Mouse (Mus musculus) limb, embryonic 12.5 days (tissue): ENCODE results near the gene Xrcc2. TPM values are rescaled to one million over a fixed set of nuclear protein-coding genes. Genes with fewer than 3 reads are reported as not detected.
A peak's percentile ranks its signal among the peaks of the same experiment; 100 is the strongest.
"Not testable (repeated sequence)": the region's sequence is repeated elsewhere in the genome, so short reads cannot be mapped to it uniquely, and the experiment has no call there.

Source experiments
- ATAC-seq: fragments of 200-750 bp; cut with Nextera tagmentation; 2 replicates; pipeline ENCODE4 v1.8.0; 2017; ENCODE audit warnings: low read depth, moderate TSS enrichment; ENCODE audit not compliant: insufficient number of reproducible peaks, insufficient read depth, low FRiP score, low TSS enrichment
- H3K27ac ChIP-seq: fragments of 300-500 bp; sonication (generic); 2 replicates; pipeline ENCODE4 v1.5.1; 2016; ENCODE audit warnings: mild to moderate bottlenecking, moderate library complexity
- H3K27me3 ChIP-seq: fragments of 300-500 bp; sonication (generic); 2 replicates; pipeline ENCODE4 v1.6.1; 2016; ENCODE audit warnings: mild to moderate bottlenecking, moderate library complexity
- H3K36me3 ChIP-seq: fragments of 300-500 bp; sonication (generic); 2 replicates; pipeline ENCODE4 v1.6.1; 2016; ENCODE audit warnings: mild to moderate bottlenecking, moderate library complexity
- H3K4me1 ChIP-seq: fragments of 300-500 bp; sonication (generic); replicated peaks from 2 replicates; pipeline ENCODE4 v1.6.1; 2016
- H3K4me2 ChIP-seq: fragments of 300-500 bp; sonication (generic); 2 replicates; pipeline ENCODE4 v1.6.1; 2016; ENCODE audit warnings: mild to moderate bottlenecking, moderate library complexity
- H3K4me3 ChIP-seq: fragments of 300-500 bp; sonication (generic); replicated peaks from 2 replicates; pipeline ENCODE4 v1.5.1; 2016; ENCODE audit warnings: mild to moderate bottlenecking
- H3K9ac ChIP-seq: fragments of 300-500 bp; sonication (generic); replicated peaks from 2 replicates; pipeline ENCODE4 v1.6.1; 2016; ENCODE audit warnings: mild to moderate bottlenecking, moderate library complexity
- H3K9me3 ChIP-seq: fragments of 300-500 bp; sonication (generic); 2 replicates; pipeline ENCODE4 v1.6.1; 2016; ENCODE audit warnings: mild to moderate bottlenecking, moderate library complexity
- WGBS: fragments of 180-500 bp; shearing (Covaris S2); methylation state at CpG from one replicate; pipeline ENCODE4 v1.1.7; 2016; 5-methylcytosine and 5-hydroxymethylcytosine counted together
- polyA plus RNA-seq: library from polyadenylated mRNA; unstranded; fragments of >200 nt; fragmentation: Nextera tagmentation; extraction: Ambion mirVana; gene quantifications from 2 replicates; pipeline ENCODE4 v1.2.1, GENCODE M21; 2016

Gene Xrcc2
- polyA plus RNA-seq, 1 experiment from 2014 or later: 14.9 TPM

DNA sequence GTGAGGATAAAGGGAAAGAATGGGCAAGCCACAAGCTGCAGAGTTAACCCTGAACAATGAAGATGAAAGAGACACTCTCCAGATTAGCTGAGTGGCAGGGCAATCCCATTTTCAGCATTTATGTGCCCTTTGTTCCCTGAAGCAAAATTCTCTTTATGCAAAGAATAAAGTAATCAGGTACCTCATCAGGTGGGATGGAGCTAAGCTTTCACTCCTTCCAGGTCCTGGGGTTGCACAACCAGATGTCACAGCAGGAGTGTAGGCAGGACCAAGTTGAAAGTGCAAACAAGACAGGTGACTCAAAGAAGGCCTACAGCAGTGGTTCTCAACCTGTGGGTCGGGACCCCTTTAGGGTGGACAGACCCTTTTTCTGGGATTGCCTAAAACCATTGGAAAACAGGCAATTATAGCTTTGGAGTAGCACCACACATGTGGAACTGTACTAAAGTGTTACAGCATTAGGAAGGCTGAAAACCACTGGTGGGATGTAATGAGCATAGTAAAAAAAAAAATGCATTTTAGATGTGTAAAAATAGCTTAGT, 18.6 kb upstream of the Xrcc2 start:
- no peak overlapping the region for H3K9ac ChIP-seq
- no peaks in the 10 kb centered on the region for H3K36me3 ChIP-seq
- H3K27ac ChIP-seq: no peak overlapping the region
- H3K4me2 ChIP-seq: no peak overlapping the region
- H3K4me1 ChIP-seq: no peaks in the 10 kb centered on the region
- WGBS: 34% methylated on average over 1 of the region's 1 CpGs
- ATAC-seq: no peak
- no peak overlapping the region for H3K4me3 ChIP-seq
- H3K27me3 ChIP-seq: no peaks in the 10 kb centered on the region
- 0 out of 2 replicates have a peak, but pooled peaks cover 5% of the 10 kb centered on the region for H3K9me3 ChIP-seq

DNA sequence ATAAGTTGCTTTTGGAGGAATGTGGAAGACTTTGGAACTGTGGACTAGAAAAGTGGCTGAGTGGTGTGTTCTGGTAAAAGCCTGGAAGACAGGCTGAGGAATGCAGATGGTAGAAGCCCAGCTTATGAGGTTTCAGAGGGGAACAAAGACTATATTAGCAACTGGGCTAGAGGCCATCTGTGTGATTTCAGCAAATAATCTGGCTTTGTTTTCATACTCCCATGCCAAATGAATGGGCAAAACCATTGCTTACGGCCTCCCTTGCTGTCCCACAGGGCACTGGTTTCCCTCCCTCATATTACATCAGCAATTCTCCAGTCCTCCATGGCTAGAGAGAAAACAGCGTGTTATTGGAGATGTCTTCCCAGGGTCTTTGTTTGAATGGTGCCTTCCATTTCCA, 17.4 kb upstream of the Xrcc2 start:
- Histone ChIP-seq H3K9ac (no peak overlapping the region), H3K27ac (no peak overlapping the region), H3K4me3 (no peak overlapping the region), H3K4me2 (no peak overlapping the region), H3K9me3 (0 out of 2 replicates have a peak, but pooled peaks cover 5% of the 10 kb centered on the region), H3K27me3 (no peaks in the 10 kb centered on the region), H3K36me3 (no peaks in the 10 kb centered on the region), H3K4me1 (no peaks in the 10 kb centered on the region)
- ATAC-seq: no peak
- 77% methylated on average over 2 of the region's 2 CpGs for WGBS

DNA sequence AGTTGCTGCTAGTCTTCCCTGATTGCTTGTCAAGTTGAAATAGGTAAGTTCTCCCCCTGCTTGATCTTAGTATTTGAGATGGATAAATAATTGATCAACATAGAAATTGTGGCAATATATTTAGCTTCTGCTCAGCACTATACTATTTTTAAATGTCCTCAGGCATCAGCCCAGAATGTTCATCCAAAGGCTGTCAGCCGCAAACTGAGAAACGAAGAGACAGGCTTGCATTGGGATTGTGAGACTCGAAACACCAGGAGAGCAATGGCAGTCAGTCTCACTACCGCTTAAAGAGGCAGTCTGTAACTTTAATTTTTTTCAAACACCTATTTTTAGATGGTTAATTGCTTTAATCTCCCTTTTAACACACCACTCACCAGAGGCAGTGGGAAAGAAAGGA, 13.8 kb upstream of the Xrcc2 start:
- Histone ChIP-seq H3K9ac (no peak overlapping the region), H3K4me1 (no peaks in the 10 kb centered on the region), H3K9me3 (0 out of 2 replicates have a peak, but pooled peaks cover 5% of the 10 kb centered on the region), H3K4me2 (no peak overlapping the region), H3K36me3 (no peaks in the 10 kb centered on the region), H3K27ac (no peak overlapping the region), H3K27me3 (no peaks in the 10 kb centered on the region), H3K4me3 (no peak overlapping the region)
- WGBS: 89% methylated on average over 4 of the region's 4 CpGs
- no peak for ATAC-seq

DNA sequence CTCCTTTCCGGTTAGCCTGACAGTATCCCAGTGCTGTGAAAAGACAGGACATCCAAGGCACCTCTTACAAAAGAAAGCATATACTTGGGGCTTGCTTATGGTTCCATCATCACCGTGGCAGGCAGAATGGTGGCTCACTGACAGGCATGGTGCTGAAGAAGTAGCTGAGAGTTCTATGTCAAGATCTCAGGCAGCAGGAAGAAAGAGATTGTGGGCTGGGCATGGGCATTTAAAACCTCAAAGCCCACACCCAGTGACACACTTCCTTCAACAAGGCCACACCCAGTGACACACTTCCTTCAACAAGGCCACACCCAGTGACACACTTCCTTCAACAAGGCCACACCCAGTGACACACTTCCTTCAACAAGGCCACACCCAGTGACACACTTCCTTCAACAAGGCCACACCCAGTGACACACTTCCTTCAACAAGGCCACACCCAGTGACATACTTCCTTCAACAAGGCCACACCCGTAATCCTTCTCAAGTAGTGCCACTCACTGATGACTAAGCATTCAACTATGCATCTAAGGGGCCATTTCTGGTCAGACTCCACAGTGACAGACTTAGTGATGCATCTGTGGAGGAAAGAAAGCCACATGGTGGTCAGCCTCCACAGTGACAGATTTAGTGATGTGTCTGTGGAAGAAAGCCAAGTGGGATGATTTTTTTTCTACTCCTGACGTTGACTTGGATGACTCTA, 7.5 kb upstream of the Xrcc2 start:
- H3K4me3 ChIP-seq, H3K27me3 ChIP-seq, H3K36me3 ChIP-seq, H3K9me3 ChIP-seq, ATAC-seq, H3K4me1 ChIP-seq, H3K4me2 ChIP-seq, H3K9ac ChIP-seq, H3K27ac ChIP-seq: not testable (repeated sequence)
- WGBS: 91% methylated on average over 4 of the region's 4 CpGs

DNA sequence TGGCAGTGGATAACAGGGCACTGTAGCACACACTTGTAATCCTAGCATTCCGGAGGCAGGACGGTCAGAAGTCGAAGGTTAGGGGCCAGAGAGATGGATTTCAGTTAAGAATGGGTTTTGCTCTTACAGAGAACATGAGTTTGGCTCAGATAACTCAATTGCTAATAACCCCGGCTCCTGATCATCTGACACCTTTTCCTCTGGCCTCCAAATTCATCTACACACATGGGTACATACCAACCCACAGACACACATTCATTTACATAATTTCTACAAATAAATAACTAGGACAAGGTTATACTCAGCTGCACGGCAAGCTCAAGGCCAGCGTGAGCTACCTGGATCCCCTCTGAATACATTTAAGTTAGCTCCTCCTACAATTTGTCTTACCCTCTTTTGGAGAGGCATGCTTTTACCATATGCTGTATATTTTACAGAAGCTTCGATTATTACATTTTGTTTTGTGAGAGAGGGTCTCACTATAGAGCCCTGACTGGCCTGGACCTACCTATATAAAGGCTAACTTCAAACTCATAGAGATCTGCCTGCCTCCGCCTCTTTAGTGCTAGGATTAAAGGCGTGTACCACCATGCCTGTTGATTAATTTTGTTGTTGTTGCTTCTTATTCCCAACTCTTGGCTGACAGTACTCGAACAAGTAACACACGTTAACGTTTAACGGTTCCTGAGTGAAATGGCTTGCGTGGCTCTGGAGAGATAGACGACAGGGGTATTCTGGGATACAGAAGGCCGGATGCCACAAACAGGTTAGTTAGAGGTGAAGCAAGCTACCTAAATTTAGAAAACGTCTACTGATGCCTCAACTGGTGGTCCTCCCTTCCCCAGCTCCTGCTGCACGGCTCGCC, 691 bp downstream of the Xrcc2 start:
- Histone ChIP-seq H3K4me3 (peak overlapping the region; percentile 83), H3K9me3 (no peaks in the 10 kb centered on the region), H3K27me3 (no peaks in the 10 kb centered on the region), H3K4me2 (peak overlapping the region; percentile 72), H3K4me1 (peaks cover 8% of the 10 kb centered on the region), H3K9ac (peak overlapping the region; percentile 86), H3K36me3 (peaks cover 30% of the 10 kb centered on the region), H3K27ac (peak overlapping the region; percentile 92)
- ATAC-seq: 0 out of 2 replicates have a peak, but pooled peaks have one; percentile 14
- 21% methylated on average over 19 of the region's 19 CpGs for WGBS

DNA sequence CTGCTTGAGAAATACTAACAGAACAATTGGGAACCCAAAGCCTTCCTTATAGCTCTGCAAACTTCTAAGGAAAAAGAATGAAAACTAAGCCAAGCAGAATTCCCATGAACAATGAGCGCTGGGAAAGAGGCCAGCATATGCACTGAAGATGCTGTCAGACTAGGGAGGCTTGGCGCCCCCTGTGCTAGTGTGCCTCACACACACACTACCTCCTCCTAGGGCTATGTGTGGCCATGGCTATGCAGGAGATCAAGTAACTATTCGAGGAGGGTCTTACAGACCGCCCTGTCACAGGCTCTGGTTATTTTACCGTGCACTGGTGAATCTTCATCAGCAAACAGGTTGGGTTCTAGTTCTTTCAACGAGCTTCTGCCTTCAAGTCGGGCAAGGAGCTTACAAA, 7.7 kb downstream of the Xrcc2 start:
- ATAC-seq: no peak
- H3K9me3 ChIP-seq: no peaks in the 10 kb centered on the region
- no peaks in the 10 kb centered on the region for H3K27me3 ChIP-seq
- WGBS: 92% methylated on average over 7 of the region's 7 CpGs
- no peak overlapping the region for H3K4me2 ChIP-seq
- no peaks in the 10 kb centered on the region for H3K4me1 ChIP-seq
- H3K27ac ChIP-seq: no peak overlapping the region
- H3K9ac ChIP-seq: no peak overlapping the region
- H3K36me3 ChIP-seq: peaks cover 74% of the 10 kb centered on the region
- H3K4me3 ChIP-seq: no peak overlapping the region

DNA sequence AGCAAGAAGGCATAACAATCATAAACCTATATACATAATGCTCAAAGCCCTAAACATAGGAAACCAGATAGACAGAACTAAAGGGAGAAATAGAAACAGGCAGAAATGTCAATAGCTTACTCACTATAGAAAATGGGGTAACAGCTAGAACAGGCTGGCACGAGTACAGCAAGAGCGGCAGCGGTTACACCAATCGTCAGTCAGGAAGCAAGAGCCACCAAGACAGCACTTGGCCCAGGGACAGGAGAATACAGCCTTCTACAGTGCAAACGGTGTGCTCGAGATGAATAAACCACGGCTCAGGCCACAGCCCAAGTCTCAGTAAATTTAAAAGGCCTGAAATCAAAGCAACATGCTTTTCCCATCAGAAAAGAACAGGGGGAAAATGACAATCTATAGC, 9.4 kb downstream of the Xrcc2 start:
- Histone ChIP-seq H3K9me3 (no peaks in the 10 kb centered on the region), H3K27me3 (no peaks in the 10 kb centered on the region), H3K4me2 (no peak overlapping the region), H3K36me3 (peaks cover 74% of the 10 kb centered on the region), H3K9ac (no peak overlapping the region), H3K4me3 (no peak overlapping the region), H3K4me1 (no peaks in the 10 kb centered on the region), H3K27ac (no peak overlapping the region)
- ATAC-seq: no peak
- 90% methylated on average over 7 of the region's 7 CpGs for WGBS

DNA sequence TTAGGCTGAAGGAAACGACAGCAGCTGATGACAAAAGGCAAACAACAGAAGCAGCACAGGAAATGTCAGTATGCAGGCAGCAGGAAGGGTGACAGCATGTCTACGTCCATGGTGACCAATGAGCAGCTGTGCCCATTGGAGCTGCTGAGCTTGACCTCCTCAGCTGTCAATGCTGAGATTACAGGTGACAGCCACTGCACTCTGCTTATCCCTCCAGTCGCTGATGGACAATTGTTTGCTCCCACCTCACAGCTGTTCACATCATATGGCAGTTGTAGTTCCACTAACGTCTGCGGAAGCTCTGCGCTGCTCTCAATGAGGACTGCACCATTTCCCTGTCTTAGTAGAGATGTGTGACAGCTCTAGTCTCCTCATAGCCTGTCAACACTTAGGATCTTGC, 9.8 kb downstream of the Xrcc2 start:
- WGBS: 87% methylated on average over 6 of the region's 6 CpGs
- no peak overlapping the region for H3K9ac ChIP-seq
- no peaks in the 10 kb centered on the region for H3K9me3 ChIP-seq
- H3K4me3 ChIP-seq: no peak overlapping the region
- no peak overlapping the region for H3K4me2 ChIP-seq
- no peaks in the 10 kb centered on the region for H3K27me3 ChIP-seq
- peaks cover 78% of the 10 kb centered on the region for H3K36me3 ChIP-seq
- ATAC-seq: no peak
- H3K27ac ChIP-seq: no peak overlapping the region
- no peaks in the 10 kb centered on the region for H3K4me1 ChIP-seq

DNA sequence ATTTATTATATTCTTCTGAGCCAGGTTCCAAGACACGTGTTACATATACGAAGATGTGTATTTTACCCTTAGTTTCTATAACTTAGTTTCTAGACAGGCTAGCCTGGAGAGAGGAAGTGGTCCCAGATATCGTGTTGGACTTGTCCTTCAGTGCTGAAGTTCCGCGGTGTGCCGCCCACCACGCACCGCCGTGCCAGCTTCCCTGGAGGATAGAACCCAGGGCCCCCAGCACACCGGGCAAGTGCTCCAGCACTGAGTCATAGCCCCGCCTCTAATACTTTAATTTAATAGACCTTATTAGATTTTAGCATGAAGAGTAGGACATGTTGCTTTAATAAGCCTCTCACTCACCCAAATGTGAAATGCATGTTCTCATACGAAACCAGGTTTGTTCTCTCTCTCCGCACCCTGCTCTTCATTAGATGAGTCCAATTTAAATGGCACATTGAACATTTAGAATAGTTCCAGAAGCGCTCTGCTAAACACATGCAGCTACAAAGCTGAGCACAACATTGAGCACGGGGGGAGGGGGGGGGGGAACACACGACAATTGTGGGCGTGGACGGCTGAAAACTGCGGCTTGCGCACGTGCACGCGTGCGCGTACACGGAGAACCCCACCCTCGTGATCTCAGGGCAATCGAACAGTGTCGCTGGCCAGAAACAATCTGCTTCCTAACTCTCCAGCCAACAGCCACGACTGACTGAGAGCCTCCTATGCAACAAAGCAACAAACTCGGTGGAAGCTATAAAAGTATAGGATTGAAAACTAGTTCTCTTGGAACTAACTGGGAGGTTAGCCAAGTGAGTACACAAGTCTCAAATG, 33.7 kb downstream of the Xrcc2 start:
- WGBS: 87% methylated on average over 31 of the region's 31 CpGs
- Histone ChIP-seq H3K36me3 (no peaks in the 10 kb centered on the region), H3K27ac (no peak overlapping the region), H3K4me2 (no peak overlapping the region), H3K9ac (no peak overlapping the region), H3K4me3 (no peak overlapping the region), H3K9me3 (no peaks in the 10 kb centered on the region), H3K4me1 (no peaks in the 10 kb centered on the region), H3K27me3 (no peaks in the 10 kb centered on the region)
- ATAC-seq: no peak

DNA sequence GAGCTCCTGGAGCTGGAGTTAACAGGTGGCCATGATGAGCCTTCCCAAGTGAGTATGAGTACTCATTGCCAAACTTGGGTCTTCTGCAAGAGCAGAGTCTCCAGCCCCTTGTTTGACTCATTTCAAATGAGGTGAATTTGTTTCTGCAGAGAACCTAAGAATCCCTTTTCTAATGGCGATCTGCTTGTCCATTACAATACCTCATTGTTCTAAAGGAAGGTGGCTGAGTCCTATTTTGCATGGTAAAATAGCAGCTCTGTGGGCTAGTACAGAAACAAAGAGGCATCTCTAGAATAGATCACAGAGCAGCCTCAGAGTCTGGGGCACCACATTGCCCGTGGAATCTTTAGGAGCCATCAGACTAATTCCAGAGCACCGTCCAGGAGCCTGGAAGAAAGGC, 34.6 kb downstream of the Xrcc2 start:
- Histone ChIP-seq H3K36me3 (no peaks in the 10 kb centered on the region), H3K4me3 (no peak overlapping the region), H3K27ac (no peak overlapping the region), H3K4me1 (peaks cover 7% of the 10 kb centered on the region), H3K27me3 (no peaks in the 10 kb centered on the region), H3K9me3 (no peaks in the 10 kb centered on the region), H3K4me2 (no peak overlapping the region), H3K9ac (no peak overlapping the region)
- WGBS: 77% methylated on average over 3 of the region's 3 CpGs
- no peak for ATAC-seq

DNA sequence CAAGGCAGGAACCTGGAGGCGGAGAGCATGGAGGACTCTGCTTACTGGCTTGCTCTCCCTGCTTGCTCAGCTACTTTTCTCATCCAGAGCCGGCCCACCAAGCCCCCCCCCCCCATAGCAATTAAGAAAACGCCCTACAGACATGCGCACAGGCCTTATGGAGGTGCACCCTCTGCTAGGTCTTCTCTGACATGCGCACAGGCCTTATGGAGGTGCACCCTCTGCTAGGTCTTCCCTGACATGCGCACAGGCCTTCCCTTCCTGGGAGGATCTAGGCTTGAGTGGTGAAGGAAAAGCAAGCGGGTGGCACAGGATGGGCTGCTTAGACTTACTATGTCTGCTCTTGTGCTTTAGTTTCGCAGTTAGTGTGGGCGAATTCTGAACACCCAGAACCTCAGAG, 37.3 kb downstream of the Xrcc2 start:
- no peak overlapping the region for H3K9ac ChIP-seq
- no peaks in the 10 kb centered on the region for H3K36me3 ChIP-seq
- no peak overlapping the region for H3K27ac ChIP-seq
- H3K4me2 ChIP-seq: no peak overlapping the region
- H3K9me3 ChIP-seq: no peaks in the 10 kb centered on the region
- H3K4me3 ChIP-seq: no peak overlapping the region
- no peak for ATAC-seq
- 79% methylated on average over 9 of the region's 9 CpGs for WGBS
- H3K27me3 ChIP-seq: no peaks in the 10 kb centered on the region
- H3K4me1 ChIP-seq: peaks cover 8% of the 10 kb centered on the region
